Mouse (Mus musculus): ENCODE data around the gene Gtf3c4. TPM values are rescaled to one million over a fixed set of nuclear protein-coding genes. Genes with fewer than 3 reads are reported as not detected.

Gene Gtf3c4
- total RNA-seq, 2 experiments from 2014 or later, result 31.1 to 34.0 TPM

DNA sequence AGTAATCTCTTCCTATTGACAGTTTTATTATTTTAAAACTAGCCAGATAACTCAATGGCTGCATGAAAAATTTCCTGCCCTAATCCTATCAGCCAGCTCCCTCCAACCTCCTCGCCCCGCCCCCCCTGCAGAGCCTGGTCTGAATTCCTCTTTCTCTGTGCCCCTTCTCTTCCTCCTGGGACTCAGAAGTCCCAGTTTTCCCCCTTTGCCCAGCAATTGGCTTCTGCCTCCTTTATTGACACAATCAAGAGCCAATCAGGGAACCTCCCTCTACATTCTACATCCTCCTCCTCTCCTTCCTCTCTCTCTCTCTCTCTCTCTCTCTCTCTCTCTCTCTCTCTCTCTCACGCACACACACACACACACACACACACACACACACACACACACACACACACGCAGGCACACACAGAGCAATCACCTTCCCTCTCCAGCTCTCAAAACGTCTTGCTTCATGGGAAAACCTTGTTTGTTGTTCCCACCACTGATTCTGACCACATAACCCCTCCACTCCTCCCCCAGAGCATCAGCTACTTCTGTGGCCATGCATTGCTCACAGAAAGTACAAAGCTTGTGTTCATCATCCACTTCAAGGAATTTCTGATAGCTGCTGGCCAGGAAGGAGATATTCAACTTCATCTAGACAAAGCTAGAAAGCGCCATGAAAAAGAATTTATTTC lies 47.1 kb downstream of the Gtf3c4 start:
- H3K27ac ChIP-seq, result no peak overlapping the region

DNA sequence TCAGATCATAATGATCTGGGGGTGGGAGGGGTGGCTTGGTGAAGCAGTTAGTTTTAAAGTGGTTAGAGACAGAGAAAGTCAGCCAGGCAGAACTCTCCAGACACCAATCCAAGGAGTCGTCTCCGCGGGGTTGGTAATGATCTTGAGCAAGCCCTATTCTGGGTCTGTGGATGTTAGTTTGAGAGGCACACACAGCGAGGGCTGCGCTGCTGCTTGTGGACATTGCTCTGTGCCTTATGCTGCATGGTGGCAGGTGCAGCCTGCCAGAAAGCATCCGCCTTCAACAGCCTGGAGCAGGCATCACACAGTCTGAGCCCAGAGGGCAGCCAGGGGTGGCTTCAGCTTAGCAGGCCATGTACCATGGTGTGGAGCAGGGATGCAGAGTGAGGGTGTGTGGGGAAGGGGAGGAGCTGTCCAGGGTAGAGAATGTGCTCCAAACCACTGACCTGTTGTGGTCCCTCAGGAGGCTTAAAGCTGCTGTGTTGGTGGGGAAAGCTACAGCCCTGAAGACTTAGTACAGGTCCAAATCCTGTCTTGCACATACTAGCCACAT lies 53.0 kb downstream of the Gtf3c4 start:
- no peak overlapping the region for H3K4me3 ChIP-seq
- DNase-seq (ENCODE audit: low spot score in 2 of 2), result no peak
- no peak overlapping the region for H3K27ac ChIP-seq
- no peak for TF ChIP-seq CTCF (conservative IDR thresholded peaks at IDR 0.05)

More for the DNA sequence above, 47.1 kb downstream of the Gtf3c4 start:
- peak in 1 of 2 experiments; percentile 13 for DNase-seq (ENCODE audit: low spot score in 2 of 2)
- no peak for TF ChIP-seq CTCF (conservative IDR thresholded peaks at IDR 0.05)
- H3K4me3 ChIP-seq, result peak overlapping the region; percentile 11; the same call in 1 of the 2 replicates

DNA sequence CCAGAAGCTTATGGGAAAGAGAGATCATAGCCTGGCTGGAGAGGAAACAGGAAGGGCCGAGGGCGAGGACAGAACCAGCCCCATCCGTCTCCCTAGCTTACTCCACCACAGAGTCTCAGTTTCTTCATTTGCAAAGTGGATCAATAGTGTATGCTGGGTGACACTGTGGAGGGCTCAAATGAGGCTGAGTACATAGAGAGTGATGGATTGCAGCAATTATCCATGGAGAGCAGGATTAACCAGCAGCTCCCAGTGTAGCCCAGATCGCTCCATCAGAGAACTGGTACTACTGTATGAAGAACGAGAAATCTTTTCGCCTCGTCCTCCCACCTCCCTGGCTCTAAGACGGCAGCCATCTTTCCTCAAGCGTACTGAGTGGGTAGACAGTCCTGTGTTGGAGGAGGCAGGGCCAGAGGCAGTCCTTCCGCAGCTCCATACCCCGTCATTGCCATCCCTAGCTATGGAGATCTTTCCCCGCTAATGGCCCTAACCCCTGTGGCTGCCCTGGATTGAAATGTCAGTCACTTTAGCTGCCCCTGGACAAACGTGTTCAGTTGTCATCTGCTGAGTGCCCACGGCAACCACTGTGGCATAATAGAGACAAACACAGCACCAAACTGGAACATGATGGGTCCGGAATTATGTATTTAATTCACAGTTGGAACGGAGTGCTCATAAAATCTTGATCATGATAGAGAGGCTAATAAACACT lies 53.6 kb downstream of the Gtf3c4 start:
- TF ChIP-seq CTCF (conservative IDR thresholded peaks at IDR 0.05), result no peak
- Histone ChIP-seq H3K4me3 (no peak overlapping the region), H3K27ac (no peak overlapping the region)
- DNase-seq (ENCODE audit: low spot score in 2 of 2), result no peak

DNA sequence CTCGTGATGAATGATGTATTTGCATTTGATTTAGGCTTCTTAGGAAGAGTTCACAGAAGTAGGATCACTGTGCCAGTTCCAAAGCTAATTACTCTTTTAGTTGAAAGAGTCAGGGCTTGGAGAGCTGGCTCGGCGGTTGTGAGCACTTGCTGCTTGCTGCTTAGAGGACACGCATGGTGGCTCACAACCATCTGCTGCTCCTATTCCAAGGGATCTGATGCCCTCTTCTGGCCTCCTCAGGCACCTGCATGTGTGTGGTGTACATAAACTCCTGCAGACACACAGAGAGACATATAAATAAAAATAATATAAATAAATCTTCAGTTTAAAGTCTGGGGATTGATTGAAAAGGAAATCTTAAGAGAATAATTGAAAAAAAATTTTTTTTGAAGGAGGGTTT lies 58.9 kb downstream of the Gtf3c4 start:
- DNase-seq (ENCODE audit: low spot score in 2 of 2), result no peak
- no peak overlapping the region for H3K27ac ChIP-seq
- TF ChIP-seq CTCF (conservative IDR thresholded peaks at IDR 0.05), result peak; percentile 33
- H3K4me3 ChIP-seq, result no peak overlapping the region

DNA sequence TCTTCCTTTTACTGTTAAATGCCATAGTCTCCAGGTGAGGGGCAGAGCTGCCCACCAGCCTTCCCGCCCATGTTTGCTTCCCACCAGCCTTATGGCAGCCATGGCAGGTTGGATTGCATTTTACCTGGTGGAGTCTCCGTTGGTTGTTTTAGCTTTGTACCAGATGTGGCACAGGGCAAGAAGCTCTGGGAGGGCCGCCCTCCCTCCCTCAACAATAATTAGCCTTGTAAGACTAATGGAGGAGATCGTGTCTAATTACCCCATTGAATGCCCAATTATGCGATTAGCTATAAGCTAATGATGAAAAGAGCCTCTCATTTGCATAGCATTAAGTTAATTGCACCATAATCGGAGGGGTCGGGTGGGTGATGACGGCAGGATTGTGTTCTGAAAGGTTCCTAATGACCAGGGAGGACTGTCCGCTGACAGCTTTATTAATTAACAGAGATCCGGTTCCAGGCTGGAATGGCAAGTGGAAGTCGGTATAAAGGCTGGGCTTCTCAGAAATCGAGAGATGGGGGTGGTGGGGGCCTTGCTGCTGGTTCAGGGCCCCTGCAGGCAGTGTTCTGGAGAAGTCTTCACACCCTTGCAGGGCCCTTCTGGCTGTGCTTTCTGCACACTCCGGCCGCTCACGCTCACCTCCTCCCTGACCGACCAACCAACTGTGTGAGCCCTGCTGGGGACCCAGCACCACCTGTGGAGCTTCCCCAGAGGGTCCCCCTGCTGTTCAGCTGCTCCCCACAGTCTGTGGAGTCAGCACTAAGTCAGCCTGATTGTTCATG lies 60.0 kb downstream of the Gtf3c4 start:
- Histone ChIP-seq H3K4me3 (no peak overlapping the region), H3K27ac (no peak overlapping the region)
- no peak for TF ChIP-seq CTCF (conservative IDR thresholded peaks at IDR 0.05)
- no peak for DNase-seq (ENCODE audit: low spot score in 2 of 2)

DNA sequence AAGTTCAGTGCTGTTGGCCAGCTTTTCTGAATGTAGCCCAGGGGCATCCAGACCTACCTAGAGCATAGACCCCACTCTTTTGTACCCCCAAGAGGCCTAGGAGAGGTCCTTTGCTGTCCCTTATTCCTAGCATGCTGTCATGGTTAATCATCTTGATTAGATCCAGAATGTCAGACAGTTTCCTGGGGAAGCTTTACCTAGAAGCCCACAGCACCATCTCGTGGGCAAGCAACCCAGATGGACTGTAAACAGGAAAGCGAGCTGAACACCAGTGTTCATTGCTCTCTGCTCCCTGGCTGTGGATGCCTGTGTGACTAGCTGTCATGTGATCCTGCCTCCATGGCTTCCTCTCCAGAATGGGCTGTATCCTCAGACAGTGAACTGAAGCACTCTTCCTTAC lies 63.4 kb downstream of the Gtf3c4 start:
- Histone ChIP-seq H3K4me3 (no peak overlapping the region), H3K27ac (no peak overlapping the region)
- DNase-seq (ENCODE audit: low spot score in 2 of 2), result no peak
- TF ChIP-seq CTCF (conservative IDR thresholded peaks at IDR 0.05), result no peak

DNA sequence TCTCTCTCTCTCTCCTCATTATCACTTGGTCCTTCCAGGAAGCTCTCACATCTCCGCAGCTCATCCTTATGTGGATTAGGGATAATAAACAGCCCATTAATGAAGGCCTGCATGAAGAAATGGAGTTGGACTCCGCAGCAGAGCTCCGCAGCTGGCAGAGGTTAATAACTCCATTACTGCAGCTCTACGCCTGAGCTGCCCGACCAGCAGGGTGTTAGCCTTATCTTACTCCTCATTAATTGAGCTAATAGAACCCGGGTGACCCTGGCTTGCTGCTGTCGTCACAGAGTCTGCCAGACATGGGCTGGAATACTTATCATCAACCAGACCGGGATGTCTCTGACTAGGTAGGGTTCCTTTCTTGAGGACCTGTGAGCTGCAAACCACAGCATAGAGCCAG lies 66.1 kb downstream of the Gtf3c4 start:
- H3K27ac ChIP-seq, result no peak overlapping the region
- H3K4me3 ChIP-seq, result no peak overlapping the region
- DNase-seq (ENCODE audit: low spot score in 2 of 2), result no peak
- TF ChIP-seq CTCF (conservative IDR thresholded peaks at IDR 0.05), result no peak

Other genes with a start within 250 kb of the Gtf3c4 start
- gene Gfi1b, start 218.4 kb downstream of the Gtf3c4 start, total RNA-seq (2021), result not detected
- 10 to 100 TPM; 47.1 to 49.1 TPM for gene Tsc1, start 199.1 kb downstream of the Gtf3c4 start, total RNA-seq (2021)
- gene Spaca9, start 140.6 kb downstream of the Gtf3c4 start, total RNA-seq (2021), result not detected
- 1 to 10 TPM in 1 of 2 experiments, under 1 TPM in 1; 0.74 to 1.2 TPM for gene Ak8, start 140.2 kb downstream of the Gtf3c4 start, total RNA-seq (2021)
- gene Ddx31, start within 50 bp of the Gtf3c4 start, total RNA-seq (2021), result 1 to 10 TPM; 8.7 to 9.4 TPM
- not detected for gene Barhl1, start 76.3 kb upstream of the Gtf3c4 start, total RNA-seq (2021)
- under 1 TPM; 0.32 to 0.64 TPM for gene Cfap77, start 214.7 kb upstream of the Gtf3c4 start, total RNA-seq (2021)
- 10 to 100 TPM; 14.0 to 15.6 TPM for gene Ttf1, start 219.9 kb upstream of the Gtf3c4 start, total RNA-seq (2021)